Mouse (Mus musculus) heart, postnatal 0 days (tissue): ENCODE data around the gene Zfp704.

Experiments
- CTCF ChIP-seq: IDR thresholded peaks from 2 replicates; pipeline ENCODE4 v1.5.1; 2016; ENCODE audit warnings: antibody characterized with exemption, control low read depth, low read depth
- EP300 ChIP-seq: IDR thresholded peaks from 2 replicates; pipeline ENCODE4 v1.6.1; 2016; ENCODE audit warnings: antibody characterized with exemption, low read depth

GRCm38 (mm10) chr3:9443476-9443875 is 166.4 kb downstream of the Zfp704 start:
- no peak for TF ChIP-seq CTCF
- no peak for TF ChIP-seq EP300
